Mouse (Mus musculus) hindbrain, embryonic 16.5 days (tissue): ENCODE results near the gene Foxe3. TPM values are rescaled to one million over a fixed set of nuclear protein-coding genes. Genes with fewer than 3 reads are reported as not detected.
A peak's percentile ranks its signal among the peaks of the same experiment; 100 is the strongest.

Experiments
- ATAC-seq: fragments of 200-750 bp; cut with Nextera tagmentation; 2 replicates; pipeline ENCODE4 v1.8.0; 2017; ENCODE audit warnings: moderate TSS enrichment, moderate library complexity
- H3K27ac ChIP-seq: fragments of 300-500 bp; sonication (generic); 2 replicates; pipeline ENCODE4 v1.5.1; 2014; ENCODE audit warnings: low read depth, mild to moderate bottlenecking, control low read depth, low read length, moderate library complexity
- H3K27me3 ChIP-seq: fragments of 300-500 bp; sonication (generic); replicated peaks from 2 replicates; pipeline ENCODE4 v1.6.1; 2014; ENCODE audit warnings: low read length; ENCODE audit not compliant: control insufficient read depth, insufficient read depth
- H3K36me3 ChIP-seq: fragments of 300-500 bp; sonication (generic); 2 replicates; pipeline ENCODE4 v1.6.1; 2014; ENCODE audit warnings: mild to moderate bottlenecking, low read length, moderate library complexity, mixed read lengths; ENCODE audit not compliant: control insufficient read depth, insufficient read depth
- H3K4me1 ChIP-seq: fragments of 300-500 bp; sonication (generic); 2 replicates; pipeline ENCODE4 v1.6.1; 2014; ENCODE audit warnings: low read depth, low read length; ENCODE audit not compliant: control insufficient read depth, insufficient read depth
- H3K4me2 ChIP-seq: fragments of 300-500 bp; sonication (generic); 2 replicates; pipeline ENCODE4 v1.6.1; 2014; ENCODE audit warnings: mild to moderate bottlenecking, low read length, control low read depth, moderate library complexity
- H3K4me3 ChIP-seq: fragments of 300-500 bp; sonication (generic); 2 replicates; pipeline ENCODE4 v1.5.1; 2014; ENCODE audit warnings: mild to moderate bottlenecking, low read length, control low read depth, moderate library complexity
- H3K9ac ChIP-seq: fragments of 300-500 bp; sonication (generic); 2 replicates; pipeline ENCODE4 v1.6.1; 2014; ENCODE audit warnings: low read depth, mild to moderate bottlenecking, control low read depth, low read length, moderate library complexity
- H3K9me3 ChIP-seq: fragments of 300-500 bp; sonication (generic); 2 replicates; pipeline ENCODE4 v1.6.1; 2014; ENCODE audit warnings: mild to moderate bottlenecking, low read length, moderate library complexity; ENCODE audit not compliant: control insufficient read depth
- WGBS: fragments of 180-500 bp; shearing (Covaris S2); extraction: QIAGEN DNeasy Blood & Tissue Kit; methylation state at CpG from one replicate; pipeline ENCODE4 v1.1.7; 2014; 5-methylcytosine and 5-hydroxymethylcytosine counted together
- polyA plus RNA-seq: library from polyadenylated mRNA; unstranded; fragments of >200 nt; fragmentation: Nextera tagmentation; extraction: Ambion mirVana; gene quantifications from 2 replicates; pipeline ENCODE4 v1.2.1, GENCODE M21; 2015

The Foxe3 gene
- polyA plus RNA-seq, 1 experiment from 2014 or later: not detected

- Histone ChIP-seq H3K4me2 (no peak overlapping the region), H3K9me3 (no peaks in the 10 kb centered on the region), H3K4me1 (no peaks in the 10 kb centered on the region), H3K27me3 (peaks cover 7% of the 10 kb centered on the region), H3K27ac (no peak overlapping the region), H3K4me3 (no peak overlapping the region), H3K9ac (no peak overlapping the region), H3K36me3 (no peaks in the 10 kb centered on the region)
- no peak; the same call in 1 of the 2 replicates for ATAC-seq
- WGBS: 72% methylated on average over 7 of the region's 7 CpGs
Observed at GRCm38 (mm10) chr4:114947852-114948481, 22.2 kb upstream of the Foxe3 start.

DNA sequence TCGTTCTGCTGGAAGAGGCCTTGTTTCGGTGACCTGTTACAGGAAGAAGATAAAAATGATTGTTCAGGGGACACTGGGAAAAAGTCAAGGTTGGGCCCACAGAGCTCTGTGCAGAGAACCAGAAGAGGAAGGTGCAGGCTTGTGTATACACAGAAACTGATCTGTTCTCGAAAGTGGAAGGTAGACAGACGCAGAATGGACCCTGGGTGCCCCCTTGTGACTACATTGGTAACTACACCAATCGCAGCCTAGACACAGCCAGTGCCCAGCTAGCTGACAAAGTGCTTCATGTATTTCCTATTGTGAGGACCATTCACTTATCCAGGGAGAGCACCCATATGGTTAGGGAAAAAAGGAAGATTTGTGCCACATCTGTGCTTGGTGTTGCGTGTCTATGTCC lies 21.6 kb upstream of the Foxe3 start:
- Histone ChIP-seq H3K9me3 (no peaks in the 10 kb centered on the region), H3K27me3 (peaks cover 7% of the 10 kb centered on the region), H3K36me3 (no peaks in the 10 kb centered on the region), H3K4me2 (no peak overlapping the region), H3K4me3 (no peak overlapping the region), H3K9ac (no peak overlapping the region), H3K27ac (no peak overlapping the region), H3K4me1 (no peaks in the 10 kb centered on the region)
- 33% methylated on average over 6 of the region's 6 CpGs for WGBS
- peak; percentile 95 for ATAC-seq

GRCm38 (mm10) chr4:114946416-114946815 lies 20.6 kb upstream of the Foxe3 start:
- Histone ChIP-seq H3K4me1 (no peaks in the 10 kb centered on the region), H3K27ac (no peak overlapping the region), H3K36me3 (no peaks in the 10 kb centered on the region), H3K4me3 (no peak overlapping the region), H3K4me2 (no peak overlapping the region), H3K9ac (no peak overlapping the region), H3K9me3 (no peaks in the 10 kb centered on the region), H3K27me3 (peaks cover 7% of the 10 kb centered on the region)
- no peak for ATAC-seq
- WGBS: 90% methylated on average over 4 of the region's 4 CpGs

DNA sequence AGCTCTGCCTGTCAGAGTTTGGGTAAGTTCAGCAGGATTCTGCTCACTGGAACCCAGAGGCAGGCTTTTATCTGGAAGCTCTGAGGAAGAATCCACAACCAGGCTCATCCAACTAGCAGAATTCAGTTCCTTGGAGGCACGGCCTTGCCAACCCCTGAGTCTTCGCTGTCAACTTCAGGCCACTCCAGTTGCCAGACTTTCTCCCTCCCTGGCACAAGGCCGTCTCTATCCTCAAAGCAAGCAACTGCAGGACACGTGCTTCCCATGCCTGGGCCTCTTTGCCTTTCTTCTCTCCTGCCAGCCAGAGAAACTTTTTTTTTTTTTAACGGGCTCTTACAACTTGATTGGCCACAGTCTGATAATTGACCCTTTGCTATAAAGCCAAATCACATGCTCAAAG lies 19.2 kb upstream of the Foxe3 start:
- Histone ChIP-seq H3K4me3 (no peak overlapping the region), H3K9me3 (no peaks in the 10 kb centered on the region), H3K27ac (no peak overlapping the region), H3K9ac (no peak overlapping the region), H3K4me2 (no peak overlapping the region), H3K36me3 (no peaks in the 10 kb centered on the region), H3K4me1 (no peaks in the 10 kb centered on the region), H3K27me3 (peaks cover 7% of the 10 kb centered on the region)
- peak; percentile 34; the same call in 1 of the 2 replicates for ATAC-seq
- WGBS: 26% methylated on average over 5 of the region's 5 CpGs

DNA sequence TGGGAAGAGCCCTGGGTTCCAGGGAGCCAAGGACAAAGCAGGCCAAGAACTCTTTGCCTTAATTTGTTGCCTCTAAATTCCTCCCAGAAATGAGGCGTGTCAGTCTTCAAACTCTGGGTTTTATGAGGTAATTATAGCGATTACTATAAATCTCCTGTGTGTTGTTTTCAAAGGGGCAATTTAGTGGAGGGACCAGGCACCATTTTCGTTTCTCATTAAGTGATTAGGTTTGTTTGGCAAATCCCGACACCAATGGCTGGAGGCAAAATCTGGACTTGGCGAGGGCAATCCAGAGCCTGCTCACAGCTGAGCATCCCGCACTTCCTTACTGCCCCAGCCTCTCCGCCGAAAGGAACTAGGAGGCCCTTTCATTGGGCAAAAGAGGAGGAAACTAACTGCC lies 16.8 kb upstream of the Foxe3 start:
- Histone ChIP-seq H3K27ac (no peak overlapping the region), H3K4me1 (no peaks in the 10 kb centered on the region), H3K9ac (no peak overlapping the region), H3K9me3 (no peaks in the 10 kb centered on the region), H3K27me3 (0 out of 2 replicates have a peak, but pooled peaks cover 4% of the 10 kb centered on the region), H3K36me3 (no peaks in the 10 kb centered on the region), H3K4me3 (no peak overlapping the region), H3K4me2 (no peak overlapping the region)
- no peak for ATAC-seq
- WGBS: 44% methylated on average over 8 of the region's 8 CpGs

DNA sequence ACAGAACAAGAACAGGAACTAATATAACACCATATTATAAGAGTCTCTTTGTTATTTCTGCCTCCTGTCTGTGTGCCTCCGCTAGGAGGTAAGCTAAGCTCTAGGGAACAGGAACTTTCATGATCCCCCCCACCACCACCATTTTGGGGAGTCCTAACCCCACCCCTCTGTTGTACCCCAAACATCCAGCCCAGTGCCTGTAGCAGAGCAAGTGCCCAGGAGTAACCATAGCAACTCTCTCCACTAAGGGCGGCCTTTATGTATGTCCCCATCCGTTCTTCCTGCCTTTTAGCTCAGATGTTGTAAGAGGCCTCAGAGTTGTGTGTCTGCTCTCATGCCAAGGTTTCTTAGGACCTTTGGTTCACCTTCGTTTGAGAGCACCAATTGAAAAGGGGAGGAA lies 16.3 kb upstream of the Foxe3 start:
- Histone ChIP-seq H3K27ac (no peak overlapping the region), H3K4me1 (no peaks in the 10 kb centered on the region), H3K9me3 (no peaks in the 10 kb centered on the region), H3K36me3 (no peaks in the 10 kb centered on the region), H3K4me3 (no peak overlapping the region), H3K9ac (no peak overlapping the region), H3K27me3 (0 out of 2 replicates have a peak, but pooled peaks cover 4% of the 10 kb centered on the region), H3K4me2 (no peak overlapping the region)
- ATAC-seq: no peak
- WGBS: 47% methylated on average over 4 of the region's 4 CpGs

DNA sequence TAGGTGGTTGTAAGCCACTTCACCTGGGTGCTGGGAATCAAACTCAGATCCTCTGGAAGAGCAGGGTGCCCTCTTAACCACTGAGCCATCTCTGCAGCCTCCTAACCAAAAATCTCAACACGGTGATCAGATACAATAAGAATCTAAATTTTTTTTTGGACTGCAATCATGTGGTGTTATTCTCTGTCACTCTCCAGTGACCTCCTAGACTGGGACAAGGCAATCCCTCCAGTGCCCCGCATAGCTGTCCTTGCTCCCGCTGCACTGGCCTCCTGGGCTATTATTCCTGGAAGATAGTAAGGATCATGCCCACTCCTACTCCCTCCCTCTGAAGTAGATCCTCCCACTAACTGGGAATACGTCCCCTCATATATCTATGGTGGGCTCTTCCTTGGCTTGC lies 15.5 kb upstream of the Foxe3 start:
- H3K27me3 ChIP-seq: 0 out of 2 replicates have a peak, but pooled peaks cover 4% of the 10 kb centered on the region
- 81% methylated on average over 4 of the region's 4 CpGs for WGBS
- no peak overlapping the region for H3K9ac ChIP-seq
- no peaks in the 10 kb centered on the region for H3K4me1 ChIP-seq
- no peak overlapping the region for H3K4me3 ChIP-seq
- H3K36me3 ChIP-seq: no peaks in the 10 kb centered on the region
- H3K4me2 ChIP-seq: no peak overlapping the region
- no peak for ATAC-seq
- H3K9me3 ChIP-seq: no peaks in the 10 kb centered on the region
- no peak overlapping the region for H3K27ac ChIP-seq

DNA sequence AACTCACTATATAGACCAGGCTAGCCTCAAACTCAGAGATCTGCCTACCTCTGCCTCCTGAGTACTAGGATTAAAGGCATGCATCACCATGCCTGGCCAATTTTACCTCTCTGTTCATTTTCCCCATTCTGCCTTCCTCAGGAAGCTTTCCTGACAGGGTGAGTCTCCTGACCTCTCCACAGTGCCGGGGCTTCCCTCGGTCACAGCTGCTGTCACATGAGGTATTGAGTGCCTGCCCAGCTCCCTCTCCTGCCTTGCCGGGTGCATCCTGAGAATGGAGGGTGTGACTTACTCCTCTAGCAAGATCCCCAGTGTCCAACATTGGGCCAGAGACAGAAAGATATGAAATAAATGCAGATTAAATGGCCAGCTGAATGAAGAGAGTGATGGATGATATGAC lies 12.4 kb upstream of the Foxe3 start:
- Histone ChIP-seq H3K4me1 (no peaks in the 10 kb centered on the region), H3K4me3 (no peak overlapping the region), H3K4me2 (no peak overlapping the region), H3K36me3 (no peaks in the 10 kb centered on the region), H3K27ac (no peak overlapping the region), H3K9me3 (no peaks in the 10 kb centered on the region), H3K27me3 (peaks cover 3% of the 10 kb centered on the region; the same call in 1 of the 2 replicates), H3K9ac (no peak overlapping the region)
- no peak for ATAC-seq
- WGBS: 68% methylated on average over 3 of the region's 3 CpGs

- no peaks in the 10 kb centered on the region for H3K9me3 ChIP-seq
- no peak overlapping the region for H3K9ac ChIP-seq
- H3K4me2 ChIP-seq: no peak overlapping the region
- ATAC-seq: no peak
- H3K4me3 ChIP-seq: no peak overlapping the region
- no peaks in the 10 kb centered on the region for H3K36me3 ChIP-seq
- H3K4me1 ChIP-seq: no peaks in the 10 kb centered on the region
- 55% methylated on average over 4 of the region's 4 CpGs for WGBS
- no peak overlapping the region for H3K27ac ChIP-seq
- peaks cover 3% of the 10 kb centered on the region; the same call in 1 of the 2 replicates for H3K27me3 ChIP-seq
Observed at GRCm38 (mm10) chr4:114937459-114938047, 11.7 kb upstream of the Foxe3 start.
